Mouse (Mus musculus): Measurements from ENCODE around the gene Ckap5.

Gene Ckap5

GRCm38 (mm10) chr2:91652863-91653262 lies 126.3 kb downstream of the Ckap5 start:
- no peak for DNase-seq (ENCODE audit: low spot score)

- no peak for DNase-seq (ENCODE audit: low spot score)
These were observed 128.8 kb downstream of the Ckap5 start for GRCm38 (mm10) chr2:91655388-91655787.

GRCm38 (mm10) chr2:91655827-91656226 lies 129.3 kb downstream of the Ckap5 start:
- no peak for DNase-seq (ENCODE audit: low spot score)

- DNase-seq (ENCODE audit: low spot score) = no peak
These were observed 130.2 kb downstream of the Ckap5 start for GRCm38 (mm10) chr2:91656774-91657173.

GRCm38 (mm10) chr2:91659657-91660056 lies 133.1 kb downstream of the Ckap5 start:
- DNase-seq (ENCODE audit: low spot score) = no peak

- DNase-seq (ENCODE audit: low spot score) = no peak
These were observed 134.4 kb downstream of the Ckap5 start for GRCm38 (mm10) chr2:91660981-91661380.

GRCm38 (mm10) chr2:91664780-91665179 lies 138.2 kb downstream of the Ckap5 start:
- DNase-seq (ENCODE audit: low spot score) = no peak

GRCm38 (mm10) chr2:91666386-91666910 lies 139.9 kb downstream of the Ckap5 start:
- DNase-seq (ENCODE audit: low spot score) = no peak

- DNase-seq (ENCODE audit: low spot score) = no peak
These were observed 141.2 kb downstream of the Ckap5 start for GRCm38 (mm10) chr2:91667747-91668146.

- DNase-seq (ENCODE audit: low spot score) = no peak
These were observed 142.8 kb downstream of the Ckap5 start for GRCm38 (mm10) chr2:91669326-91669725.

GRCm38 (mm10) chr2:91670038-91670437 lies 143.5 kb downstream of the Ckap5 start:
- no peak for DNase-seq (ENCODE audit: low spot score)
